Mouse (Mus musculus): ENCODE data around the gene Pitpnm3. TPM values are rescaled to one million over a fixed set of nuclear protein-coding genes. Genes with fewer than 3 reads are reported as not detected.

The Pitpnm3 gene
- polyA plus RNA-seq, 1 experiment from 2014 or later, result 0.63 TPM

DNA sequence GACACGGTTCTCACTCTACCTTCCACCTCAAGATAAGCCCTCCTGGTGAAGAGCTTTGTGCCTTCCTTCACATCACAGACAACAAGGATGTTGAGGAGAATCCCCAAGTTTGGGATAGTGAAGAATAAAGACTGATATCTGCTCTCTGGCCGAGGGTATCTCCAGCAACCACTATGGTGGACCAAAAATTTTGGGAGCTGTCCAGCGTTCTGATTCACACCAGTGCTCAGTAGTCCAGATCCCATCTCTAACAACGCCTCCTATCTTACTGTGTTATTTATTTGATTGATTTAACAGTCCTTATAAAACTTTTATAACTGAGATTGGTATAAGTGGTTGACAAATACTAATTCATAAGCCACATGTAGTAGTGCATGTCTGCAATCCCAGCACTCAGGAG is 22.3 kb downstream of the Pitpnm3 start:
- Histone ChIP-seq H3K36me3 (ENCODE audit: poor library complexity, severe bottlenecking) (no peaks in the 10 kb centered on the region), H3K9ac (no peak overlapping the region), H3K4me1 (peaks cover 2% of the 10 kb centered on the region), H3K27ac (no peak overlapping the region), H3K27me3 (no peaks in the 10 kb centered on the region), H3K9me3 (replicated peaks) (no peaks in the 10 kb centered on the region), H3K4me3 (no peak overlapping the region), H3K4me2 (no peak overlapping the region)
- WGBS, result 69% methylated on average over 4 of the region's 4 CpGs
- no peak for ATAC-seq

DNA sequence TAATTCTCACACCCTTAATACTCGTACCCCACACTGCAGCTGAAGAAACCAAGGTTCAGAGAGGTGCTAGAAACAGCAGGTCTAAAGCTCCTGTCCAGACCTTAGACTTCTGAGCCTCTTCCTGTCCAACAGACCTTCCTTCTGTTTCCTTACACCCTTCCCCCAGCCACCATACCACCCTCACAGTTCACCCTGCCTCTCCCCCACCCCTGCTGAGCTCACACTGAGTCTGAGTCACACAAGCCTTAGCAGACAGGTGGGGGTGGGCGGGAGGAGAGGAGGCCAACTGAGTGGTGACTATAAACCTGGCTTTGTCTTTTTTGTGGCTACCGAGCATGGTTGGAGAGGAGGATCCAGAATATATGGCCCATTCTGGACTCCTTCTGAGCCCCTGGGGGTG is 24.9 kb downstream of the Pitpnm3 start:
- no peak for ATAC-seq
- Histone ChIP-seq H3K4me2 (no peak overlapping the region), H3K36me3 (ENCODE audit: poor library complexity, severe bottlenecking) (no peaks in the 10 kb centered on the region), H3K9me3 (replicated peaks) (no peaks in the 10 kb centered on the region), H3K4me1 (peaks cover 5% of the 10 kb centered on the region; the same call in 1 of the 2 replicates), H3K9ac (no peak overlapping the region), H3K27ac (no peak overlapping the region), H3K4me3 (no peak overlapping the region), H3K27me3 (no peaks in the 10 kb centered on the region)
- WGBS, result 64% methylated on average over 3 of the region's 3 CpGs

DNA sequence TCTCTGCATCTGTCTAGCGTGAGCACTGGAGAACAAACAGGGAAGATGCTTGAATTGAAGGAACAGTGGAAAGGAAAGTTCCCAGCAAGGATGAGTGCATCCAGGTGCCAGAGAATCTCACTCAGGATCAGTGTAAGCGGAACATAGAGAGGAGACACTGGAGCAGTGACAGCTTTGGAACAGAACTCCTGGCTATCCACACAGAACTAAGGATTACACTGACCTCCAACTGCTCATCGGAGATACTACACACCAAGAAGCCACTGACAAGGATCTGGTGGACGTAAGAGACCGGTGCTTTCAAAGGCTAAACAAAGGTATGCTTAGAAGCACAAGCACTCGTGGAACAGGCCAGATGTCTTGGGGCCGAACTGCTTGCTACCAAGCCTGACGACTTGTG is 31.4 kb downstream of the Pitpnm3 start:
- H3K4me2 ChIP-seq, result peak overlapping the region; percentile 39
- peaks cover 22% of the 10 kb centered on the region for H3K4me1 ChIP-seq
- H3K4me3 ChIP-seq, result no peak overlapping the region
- no peaks in the 10 kb centered on the region for H3K36me3 ChIP-seq (ENCODE audit: poor library complexity, severe bottlenecking)
- WGBS, result 43% methylated on average over 8 of the region's 8 CpGs
- H3K9ac ChIP-seq, result 0 out of 2 replicates have a peak overlapping the region, but pooled peaks have one; percentile 40
- H3K9me3 ChIP-seq (replicated peaks), result no peaks in the 10 kb centered on the region
- ATAC-seq, result no peak
- peak overlapping the region; percentile 83 for H3K27ac ChIP-seq
- H3K27me3 ChIP-seq, result no peaks in the 10 kb centered on the region

DNA sequence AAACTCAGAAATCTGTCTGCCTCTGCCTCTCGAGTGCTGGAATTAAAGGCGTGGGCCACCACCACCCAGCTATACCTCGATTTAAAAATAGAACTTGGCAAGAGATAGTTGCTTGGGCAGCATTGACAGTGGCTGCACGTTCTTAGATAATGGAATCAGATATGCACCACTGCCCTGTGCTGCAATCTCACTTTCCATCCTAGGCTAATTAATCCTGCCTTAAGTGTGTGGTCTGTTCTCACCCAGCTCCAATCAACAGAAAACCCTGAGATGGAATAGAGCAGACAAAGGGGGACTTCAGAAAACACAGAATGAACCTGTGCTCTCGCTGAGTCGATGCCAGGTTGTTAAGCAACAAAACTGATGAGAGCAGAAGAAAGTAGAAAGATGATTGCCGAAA is 32.0 kb downstream of the Pitpnm3 start:
- H3K9me3 ChIP-seq (replicated peaks), result no peaks in the 10 kb centered on the region
- peak; percentile 88 for ATAC-seq
- H3K4me3 ChIP-seq, result no peak overlapping the region
- no peak overlapping the region for H3K9ac ChIP-seq
- H3K27ac ChIP-seq, result peak overlapping the region; percentile 83
- WGBS, result 21% methylated on average over 7 of the region's 7 CpGs
- peak overlapping the region; percentile 39 for H3K4me2 ChIP-seq
- H3K36me3 ChIP-seq (ENCODE audit: poor library complexity, severe bottlenecking), result no peaks in the 10 kb centered on the region
- peaks cover 22% of the 10 kb centered on the region for H3K4me1 ChIP-seq
- no peaks in the 10 kb centered on the region for H3K27me3 ChIP-seq

DNA sequence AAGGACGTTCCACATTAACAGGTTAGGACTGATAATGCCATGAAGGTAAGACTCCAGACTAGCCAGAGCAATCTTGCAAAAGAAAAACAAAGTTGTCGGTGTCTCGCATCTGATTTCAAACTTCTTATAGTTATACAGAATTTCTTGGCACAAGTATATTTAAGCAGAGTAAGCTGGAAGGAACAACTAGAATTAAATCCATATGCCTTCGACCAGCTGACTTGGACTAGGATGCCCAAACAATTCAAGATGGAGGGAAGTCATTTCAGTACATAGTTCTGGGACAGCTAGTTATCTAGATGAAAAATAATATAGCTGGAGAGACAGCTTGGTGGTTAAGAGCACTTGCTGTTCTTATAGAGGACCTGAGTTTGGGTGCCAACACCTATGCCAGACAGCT is 34.6 kb downstream of the Pitpnm3 start:
- 94% methylated on average over 4 of the region's 4 CpGs for WGBS
- H3K4me2 ChIP-seq, result no peak overlapping the region
- ATAC-seq, result no peak

DNA sequence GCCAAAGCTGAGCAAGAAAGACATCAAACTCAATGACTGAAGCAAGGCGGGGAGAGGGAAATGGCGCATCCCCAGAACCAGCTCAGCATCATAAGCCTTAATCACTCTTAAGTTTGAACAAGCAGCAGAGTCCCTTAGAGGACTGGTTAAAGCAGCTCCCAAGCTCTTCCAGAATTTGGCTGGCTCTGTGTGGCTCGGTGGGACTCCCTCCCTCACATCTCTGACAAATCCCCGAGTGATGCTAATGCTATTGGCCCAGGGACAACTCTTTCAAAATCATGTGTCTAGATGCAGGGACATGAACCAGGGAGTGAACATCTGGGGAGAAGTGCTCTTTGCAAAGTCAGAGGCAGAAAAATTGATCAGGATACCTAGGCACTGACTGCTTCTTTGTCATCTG is 36.4 kb downstream of the Pitpnm3 start:
- Histone ChIP-seq H3K27ac (no peak overlapping the region), H3K9ac (no peak overlapping the region), H3K9me3 (replicated peaks) (no peaks in the 10 kb centered on the region), H3K27me3 (no peaks in the 10 kb centered on the region), H3K4me1 (peaks cover 20% of the 10 kb centered on the region), H3K4me2 (no peak overlapping the region), H3K4me3 (no peak overlapping the region), H3K36me3 (ENCODE audit: poor library complexity, severe bottlenecking) (no peaks in the 10 kb centered on the region)
- ATAC-seq, result no peak
- 75% methylated on average over 4 of the region's 4 CpGs for WGBS

More for the DNA sequence above, 34.6 kb downstream of the Pitpnm3 start:
- Histone ChIP-seq H3K4me3 (no peak overlapping the region), H3K36me3 (ENCODE audit: poor library complexity, severe bottlenecking) (no peaks in the 10 kb centered on the region), H3K9me3 (replicated peaks) (no peaks in the 10 kb centered on the region), H3K9ac (no peak overlapping the region), H3K4me1 (peaks cover 20% of the 10 kb centered on the region), H3K27ac (no peak overlapping the region), H3K27me3 (no peaks in the 10 kb centered on the region)

DNA sequence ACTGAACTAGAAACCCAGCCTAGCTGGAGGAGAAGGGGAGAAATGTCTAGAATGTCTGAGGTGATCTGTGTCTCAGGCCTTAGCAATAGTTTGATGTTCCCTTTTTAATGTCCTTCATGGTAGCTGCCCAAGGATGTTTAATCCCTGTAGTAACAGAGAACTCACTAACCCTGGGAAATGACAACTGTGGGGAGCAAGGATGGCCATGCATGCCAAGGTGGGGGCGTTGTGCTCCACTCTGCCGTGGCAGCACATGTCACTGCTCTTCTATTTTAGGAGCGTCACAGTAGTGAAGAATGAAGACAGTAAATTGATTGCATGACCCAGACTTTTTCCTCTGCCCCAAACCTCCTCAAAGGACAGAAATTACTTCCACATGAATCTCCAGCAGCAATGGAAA is 37.6 kb downstream of the Pitpnm3 start:
- Histone ChIP-seq H3K9me3 (replicated peaks) (no peaks in the 10 kb centered on the region), H3K4me2 (no peak overlapping the region), H3K27ac (no peak overlapping the region), H3K36me3 (ENCODE audit: poor library complexity, severe bottlenecking) (no peaks in the 10 kb centered on the region), H3K4me3 (no peak overlapping the region), H3K9ac (no peak overlapping the region), H3K27me3 (0 out of 2 replicates have a peak, but pooled peaks cover under 1% of the 10 kb centered on the region), H3K4me1 (peaks cover 9% of the 10 kb centered on the region; the same call in 1 of the 2 replicates)
- no peak for ATAC-seq
- 84% methylated on average over 3 of the region's 3 CpGs for WGBS

DNA sequence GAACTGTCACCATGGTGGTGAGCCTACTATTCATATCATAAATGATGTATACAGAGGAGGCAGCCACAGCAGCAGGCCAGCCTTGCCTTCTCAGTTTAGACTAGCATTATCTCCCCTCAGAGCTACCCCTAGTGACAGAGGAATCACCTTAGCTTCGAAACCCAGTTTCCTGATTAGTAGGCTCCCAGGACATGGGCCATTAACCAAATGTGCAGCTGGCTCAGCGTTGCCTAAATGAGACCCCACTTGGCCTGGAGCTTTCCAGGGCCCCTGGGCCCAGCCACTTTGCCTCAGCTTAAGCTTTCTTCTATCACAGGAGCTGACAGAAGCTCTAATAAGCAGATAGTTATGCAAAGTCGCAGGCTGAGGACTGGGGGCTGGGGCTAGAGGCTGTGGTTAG is 39.6 kb downstream of the Pitpnm3 start:
- WGBS, result 56% methylated on average over 3 of the region's 3 CpGs
- no peak overlapping the region for H3K4me3 ChIP-seq
- peaks cover 2% of the 10 kb centered on the region; the same call in 1 of the 2 replicates for H3K27me3 ChIP-seq
- no peaks in the 10 kb centered on the region for H3K36me3 ChIP-seq (ENCODE audit: poor library complexity, severe bottlenecking)
- H3K9ac ChIP-seq, result no peak overlapping the region
- no peaks in the 10 kb centered on the region for H3K9me3 ChIP-seq (replicated peaks)
- peaks cover 5% of the 10 kb centered on the region; the same call in 1 of the 2 replicates for H3K4me1 ChIP-seq
- ATAC-seq, result no peak
- no peak overlapping the region for H3K27ac ChIP-seq
- no peak overlapping the region for H3K4me2 ChIP-seq

DNA sequence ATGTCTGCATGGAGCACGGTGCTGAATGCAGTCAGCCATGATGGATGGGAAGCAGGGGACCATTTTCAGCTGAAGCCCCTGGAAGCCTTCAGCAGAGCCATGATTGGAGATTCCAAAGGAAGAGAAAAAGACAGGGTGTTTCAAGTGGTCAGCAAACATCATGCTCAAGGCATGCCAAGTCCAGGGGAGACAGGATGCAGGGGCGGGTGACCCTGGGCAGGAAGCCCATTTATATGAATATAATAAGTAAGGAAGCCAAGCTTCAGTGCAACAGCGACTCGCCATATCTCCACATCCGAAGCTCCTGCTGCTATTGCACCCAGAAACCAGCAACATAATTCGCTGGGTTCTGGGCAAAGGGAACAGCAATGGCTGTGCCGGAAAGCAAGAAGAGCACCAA is 41.1 kb downstream of the Pitpnm3 start:
- 92% methylated on average over 7 of the region's 7 CpGs for WGBS
- Histone ChIP-seq H3K36me3 (ENCODE audit: poor library complexity, severe bottlenecking) (no peaks in the 10 kb centered on the region), H3K9me3 (replicated peaks) (no peaks in the 10 kb centered on the region), H3K4me1 (peaks cover 5% of the 10 kb centered on the region; the same call in 1 of the 2 replicates), H3K4me2 (no peak overlapping the region), H3K4me3 (no peak overlapping the region), H3K27ac (no peak overlapping the region), H3K27me3 (peaks cover 2% of the 10 kb centered on the region; the same call in 1 of the 2 replicates), H3K9ac (no peak overlapping the region)
- no peak for ATAC-seq

DNA sequence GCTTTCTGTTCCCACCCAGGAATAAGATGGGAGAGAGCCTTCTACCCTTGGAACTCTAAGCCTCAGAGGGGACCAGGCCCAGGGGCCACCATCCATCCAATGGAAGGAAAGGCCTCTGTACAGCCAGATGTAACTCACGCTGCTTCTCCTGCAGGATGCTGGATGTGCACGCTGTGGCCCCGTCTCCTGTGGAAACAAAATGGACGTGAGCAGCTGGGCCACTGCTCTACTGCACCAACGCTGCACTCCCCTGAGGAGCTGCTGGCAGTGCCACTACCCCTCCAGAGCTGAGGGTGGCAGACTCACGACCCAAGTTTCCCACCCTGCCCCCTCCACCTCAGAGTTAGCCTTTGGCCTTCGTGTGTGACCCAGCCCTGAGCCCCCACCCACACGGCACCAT is 43.2 kb downstream of the Pitpnm3 start:
- no peak overlapping the region for H3K4me2 ChIP-seq
- H3K4me1 ChIP-seq, result peaks cover 7% of the 10 kb centered on the region
- peaks cover 2% of the 10 kb centered on the region; the same call in 1 of the 2 replicates for H3K27me3 ChIP-seq
- no peak overlapping the region for H3K27ac ChIP-seq
- no peak overlapping the region for H3K9ac ChIP-seq
- H3K36me3 ChIP-seq (ENCODE audit: poor library complexity, severe bottlenecking), result no peaks in the 10 kb centered on the region
- H3K4me3 ChIP-seq, result no peak overlapping the region
- no peak for ATAC-seq
- no peaks in the 10 kb centered on the region for H3K9me3 ChIP-seq (replicated peaks)
- WGBS, result 76% methylated on average over 8 of the region's 8 CpGs

DNA sequence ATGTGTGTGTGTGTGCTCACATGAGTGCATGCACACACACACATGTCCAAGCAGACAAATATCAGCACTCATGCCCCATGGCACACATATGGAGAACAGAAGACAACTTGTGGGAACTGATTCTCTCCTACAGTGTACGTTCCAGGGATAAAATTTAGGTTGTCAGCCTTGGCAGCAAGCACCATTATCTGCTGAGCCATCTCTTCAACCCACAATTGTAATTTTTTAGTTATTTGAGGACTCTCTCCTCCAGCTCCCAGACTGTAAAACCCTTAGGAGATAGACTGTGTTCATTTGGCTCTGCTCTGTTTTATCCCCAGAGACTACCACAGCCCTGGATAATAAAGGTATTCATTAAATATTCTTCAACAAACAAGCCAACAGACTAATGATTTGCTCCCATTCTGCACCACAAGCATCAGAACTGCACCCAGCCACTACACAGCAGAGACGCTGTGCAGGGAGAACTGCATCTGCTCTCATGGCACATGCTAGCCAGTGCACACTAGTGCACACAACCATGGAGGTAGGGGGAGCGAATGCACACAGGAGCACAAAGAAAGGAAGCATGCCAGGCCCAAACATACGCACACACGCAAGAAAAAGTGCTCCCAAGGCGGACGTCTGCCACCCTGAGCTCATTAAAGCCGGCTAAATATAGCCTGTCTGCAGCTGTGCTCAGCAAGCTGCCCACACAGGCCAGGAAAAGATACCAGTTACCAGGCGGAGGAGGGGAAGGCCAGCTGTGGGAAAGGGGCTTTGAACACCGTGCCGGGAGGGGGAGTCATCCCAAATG is 49.1 kb downstream of the Pitpnm3 start:
- Histone ChIP-seq H3K36me3 (ENCODE audit: poor library complexity, severe bottlenecking) (no peaks in the 10 kb centered on the region), H3K4me1 (peaks cover 24% of the 10 kb centered on the region), H3K9me3 (replicated peaks) (no peaks in the 10 kb centered on the region), H3K27ac (peak overlapping the region; percentile 89), H3K9ac (no peak overlapping the region), H3K4me3 (no peak overlapping the region), H3K4me2 (no peak overlapping the region), H3K27me3 (no peaks in the 10 kb centered on the region)
- WGBS, result 25% methylated on average over 11 of the region's 11 CpGs
- ATAC-seq, result peak; percentile 89

DNA sequence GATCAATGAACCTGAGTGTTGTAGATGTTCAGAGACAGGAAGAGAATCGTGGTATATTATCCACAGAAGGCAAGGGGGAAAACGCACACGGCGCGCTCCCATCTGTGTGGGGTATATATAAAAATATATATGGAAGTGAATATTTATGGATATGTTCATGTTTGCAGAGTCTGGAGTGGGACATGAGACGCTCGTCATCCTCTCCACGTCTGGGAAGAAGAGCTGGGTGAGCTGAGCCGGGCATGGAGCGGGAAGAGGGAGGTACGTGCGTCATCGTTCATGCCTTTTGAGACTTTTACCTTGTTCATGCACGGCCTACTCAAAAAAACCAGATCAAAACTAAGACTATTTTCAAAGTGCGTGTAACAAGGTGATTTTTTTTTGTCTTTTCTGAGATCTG is 51.2 kb downstream of the Pitpnm3 start:
- 94% methylated on average over 15 of the region's 15 CpGs for WGBS
- Histone ChIP-seq H3K36me3 (ENCODE audit: poor library complexity, severe bottlenecking) (no peaks in the 10 kb centered on the region), H3K27ac (no peak overlapping the region), H3K4me3 (no peak overlapping the region), H3K9ac (no peak overlapping the region), H3K4me1 (peaks cover 33% of the 10 kb centered on the region), H3K4me2 (no peak overlapping the region), H3K27me3 (no peaks in the 10 kb centered on the region), H3K9me3 (replicated peaks) (no peaks in the 10 kb centered on the region)
- ATAC-seq, result no peak

DNA sequence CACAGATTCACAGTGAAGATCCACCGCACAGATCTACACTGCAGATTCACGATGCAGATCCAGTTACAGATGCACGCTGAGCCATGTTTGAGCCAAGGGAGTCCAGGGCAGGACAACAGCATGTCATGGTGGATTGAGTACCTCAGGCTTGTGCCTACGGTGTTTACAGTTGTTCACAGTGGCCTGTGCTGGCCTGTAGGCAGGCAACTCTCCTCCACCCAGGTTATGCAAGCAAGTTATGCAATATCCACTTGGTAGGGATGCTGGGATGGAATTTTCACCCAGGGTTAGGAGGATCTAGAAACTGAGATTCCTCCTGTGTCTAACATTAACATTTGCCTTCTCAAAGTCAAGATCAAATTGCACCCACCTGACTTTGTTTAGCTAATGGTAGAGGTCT is 53.0 kb downstream of the Pitpnm3 start:
- Histone ChIP-seq H3K4me1 (peaks cover 43% of the 10 kb centered on the region), H3K27me3 (no peaks in the 10 kb centered on the region), H3K36me3 (ENCODE audit: poor library complexity, severe bottlenecking) (no peaks in the 10 kb centered on the region), H3K9ac (no peak overlapping the region), H3K9me3 (replicated peaks) (no peaks in the 10 kb centered on the region), H3K4me3 (no peak overlapping the region), H3K4me2 (no peak overlapping the region), H3K27ac (no peak overlapping the region)
- 93% methylated on average over 4 of the region's 4 CpGs for WGBS
- no peak for ATAC-seq

All from forebrain, embryonic 13.5 days (tissue).